Mouse (Mus musculus) CD4-positive, CD25-positive, alpha-beta regulatory T cell, adult 9 weeks (primary cell): ENCODE results near the gene Olfr447. TPM values are rescaled to one million over a fixed set of nuclear protein-coding genes. Genes with fewer than 3 reads are reported as not detected.

Experiments
- polyA plus RNA-seq: library from polyadenylated mRNA; unstranded; fragments of 100-300 nt; shearing (Covaris generic); gene quantifications from one replicate; pipeline ENCODE4 v1.2.1, GENCODE M21; 2017

Olfr447 gene
- polyA plus RNA-seq: not detected

DNA sequence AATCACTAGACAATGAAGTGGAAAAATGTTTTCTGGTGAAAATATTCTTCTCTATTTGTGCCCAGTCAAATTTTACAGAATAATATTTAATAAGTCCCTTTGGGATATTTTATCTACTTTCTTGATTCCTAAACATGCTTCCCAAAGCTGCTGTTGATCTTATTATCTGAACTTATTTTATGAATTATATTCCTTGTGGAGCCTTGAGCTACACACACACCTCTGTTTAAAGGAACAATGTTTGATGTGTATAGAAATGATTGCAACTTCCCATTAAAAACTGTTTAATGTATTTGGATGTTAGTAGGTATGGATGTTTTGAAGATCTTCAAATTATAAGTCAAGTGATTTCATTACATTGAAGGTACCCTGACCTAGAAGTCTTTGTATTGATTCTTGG is at the start of gene Olfr447:
Gene Olfr447, plus strand, starts transcription at position 301 of the 400 bp plus-strand sequence.

GRCm38 (mm10) chr6:42890141-42890540 is 18.5 kb upstream of the Olfr447 start, which contains the start of gene Olfr448:
Gene Olfr448 (plus strand): TSS chr6:42890441.

DNA sequence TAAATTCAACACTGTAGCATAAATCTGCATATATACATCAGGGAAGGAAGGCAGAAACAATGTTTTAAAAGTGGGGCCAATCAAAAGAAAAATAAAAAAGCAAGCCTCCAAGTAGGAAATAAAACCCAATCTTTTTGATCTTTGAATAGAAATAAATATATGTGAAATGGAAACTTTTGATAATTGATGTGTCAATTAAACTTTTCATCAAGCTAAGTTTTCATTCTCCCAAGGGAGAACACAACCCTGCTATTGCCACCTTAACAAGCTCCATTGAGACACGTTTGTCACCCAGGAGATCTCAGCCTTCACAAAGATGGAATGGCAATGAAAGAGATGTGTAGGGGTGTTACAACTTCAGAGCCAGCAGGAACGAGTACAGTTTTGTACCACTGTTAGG is 12.4 kb downstream of the Olfr447 start, which contains the start of gene Olfr446:
Gene Olfr446, plus strand, starts transcription at position 301 of the 400 bp plus-strand sequence.

DNA sequence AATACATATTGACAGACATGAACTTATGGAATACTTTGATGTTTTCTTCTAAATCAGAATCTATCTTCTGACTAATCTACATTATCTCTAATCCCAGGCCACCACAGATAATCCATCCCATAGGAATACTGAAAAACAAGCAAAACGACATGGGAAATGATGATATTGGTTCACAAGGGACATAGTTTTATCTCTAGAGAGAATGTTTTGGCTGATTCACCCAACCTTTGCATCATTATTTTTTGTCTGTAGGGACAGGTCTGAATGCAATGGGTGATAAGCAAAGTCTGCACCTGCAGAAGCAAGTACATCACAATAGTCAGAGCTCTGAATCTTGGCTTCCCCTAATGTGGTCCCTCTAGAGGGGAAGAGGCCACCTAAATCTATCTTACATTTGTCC is 40.1 kb downstream of the Olfr447 start, which contains the start of gene Olfr444:
Gene Olfr444, plus strand, starts transcription at position 301 of the 400 bp plus-strand sequence.

Other genes with a start within 250 kb of the Olfr447 start
- 0.10 TPM for gene Tcaf1, start 198.8 kb upstream of the Olfr447 start, polyA plus RNA-seq
- gene Olfr453, start 169.5 kb upstream of the Olfr447 start, polyA plus RNA-seq: not detected
- not detected for gene Olfr38, start 152.5 kb upstream of the Olfr447 start, polyA plus RNA-seq
- gene Olfr452, start 123.8 kb upstream of the Olfr447 start, polyA plus RNA-seq: not detected
- gene Olfr450, start 96.9 kb upstream of the Olfr447 start, polyA plus RNA-seq: not detected
- not detected for gene Olfr449, start 74.5 kb upstream of the Olfr447 start, polyA plus RNA-seq
- gene Olfr448, start 18.4 kb upstream of the Olfr447 start, polyA plus RNA-seq: not detected
- not detected for gene Olfr446, start 12.5 kb downstream of the Olfr447 start, polyA plus RNA-seq
- gene Olfr444, start 40.2 kb downstream of the Olfr447 start, polyA plus RNA-seq: not detected
- not detected for gene Olfr441, start 197.5 kb downstream of the Olfr447 start, polyA plus RNA-seq
- not detected for gene Olfr237-ps1, start 237.7 kb downstream of the Olfr447 start, polyA plus RNA-seq